ENCODE assay signal across 9 mouse cellular contexts in genomic region chr8:38818163-38818562, GRCm38 (mm10).
A peak's percentile ranks its signal among the peaks of the same experiment; 100 is the strongest.
DNase-seq lines count a peak whose midpoint lies in the region; ATAC-seq and TF ChIP-seq lines count a peak whose summit lies in the region.
"Had no signal": no experiment of that assay in that cellular context is flagged by ENCODE, and none has a peak within 500 bp of the region (broad histone marks: within the 10 kb centered on the region; RNA-seq: fewer than 3 reads in every experiment).

No protein-coding gene starts in this region.

- ATAC-seq in forebrain, postnatal 0 days, result no peak

- H3K9ac ChIP-seq in forebrain, postnatal 0 days, result no peak overlapping the region

- H3K27me3 ChIP-seq in forebrain, postnatal 0 days (ENCODE audit: insufficient read depth, low read length), result no peaks in the 10 kb centered on the region

- H3K4me3 ChIP-seq in forebrain, postnatal 0 days (ENCODE audit: low read depth, low read length), result no peak overlapping the region
- H3K4me3 ChIP-seq: myocyte had no signal

- no peaks in the 10 kb centered on the region for H3K36me3 ChIP-seq in forebrain, postnatal 0 days (ENCODE audit: insufficient read depth)

- H3K9me3 ChIP-seq in forebrain, postnatal 0 days (ENCODE audit: low read length), result no peaks in the 10 kb centered on the region

- no peaks in the 10 kb centered on the region for H3K4me1 ChIP-seq in forebrain, postnatal 0 days (ENCODE audit: insufficient read depth)

- peak; percentile 70 for TF ChIP-seq CTCF in forebrain, postnatal 0 days (IDR thresholded peaks at IDR 0.05; ENCODE audit: low read depth)

- DNase-seq in heart, postnatal 4 days, result peak; percentile 11
- DNase-seq in heart, adult 9 months (ENCODE audit: low spot score in 2 of 2), result no peak
- peak; percentile 65 for DNase-seq in 416B (ENCODE audit: low read depth)
- DNase-seq in WW6 (ENCODE audit: low read depth, low spot score), result peak; percentile 14
- DNase-seq in forebrain, postnatal 0 days, result peak; percentile 77
- DNase-seq in lung, postnatal 14 days, result peak; percentile 20
- no peak for DNase-seq in thymus, postnatal 25 days
- DNase-seq in MN1 (ENCODE audit: low spot score), result no peak

- H3K4me2 ChIP-seq in forebrain, postnatal 0 days (ENCODE audit: low read depth), result no peak overlapping the region

- 30% methylated on average over 1 of the region's 1 CpGs for WGBS in forebrain, postnatal 0 days

- H3K27ac ChIP-seq in forebrain, postnatal 0 days (ENCODE audit: low read depth, low read length), result no peak overlapping the region

Comparison
In these comparisons a context has a peak if more than half of its experiments do, and no peak if none do; other contexts are left out.
1. DNase-seq: peak in heart, postnatal 4 days (single experiment), 416B (single experiment), WW6 (single experiment), forebrain, postnatal 0 days (single experiment) and lung, postnatal 14 days (single experiment); none in heart, adult 9 months (0 of 2), thymus, postnatal 25 days (single experiment) and MN1 (single experiment).